Mouse (Mus musculus) C2C12 (cell line): ENCODE results near the gene Olfr320. TPM values are rescaled to one million over a fixed set of nuclear protein-coding genes. Genes with fewer than 3 reads are reported as not detected.

ENCODE experiments used
- H3K27me3 ChIP-seq: one replicate; pipeline ENCODE4 v1.6.1; 2011; ENCODE audit not compliant: control insufficient read depth, insufficient read depth, insufficient read length
- H3K36me3 ChIP-seq: one replicate; pipeline ENCODE4 v1.6.1; 2011; ENCODE audit not compliant: control insufficient read depth, insufficient read depth
- H3K4me3 ChIP-seq: one replicate; pipeline ENCODE4 v1.5.1; 2011; ENCODE audit warnings: mild to moderate bottlenecking, control low read depth; ENCODE audit not compliant: poor library complexity, insufficient read depth, severe bottlenecking
- H3K79me2 ChIP-seq: one replicate; pipeline ENCODE4 v1.6.1; 2011; ENCODE audit not compliant: control insufficient read depth, insufficient read depth
- H3K79me3 ChIP-seq: one replicate; pipeline ENCODE4 v1.6.1; 2011; ENCODE audit warnings: low read depth, control low read depth
- H3ac ChIP-seq: one replicate; pipeline ENCODE3; 2011; ENCODE audit warnings: low read depth; ENCODE audit not compliant: control insufficient read depth, insufficient read length
- CEBPB ChIP-seq: IDR thresholded peaks from one replicate; pipeline ENCODE4 v1.6.1; 2011; ENCODE audit warnings: low read depth, mild to moderate bottlenecking, control low read depth, moderate library complexity
- CTCF ChIP-seq: IDR thresholded peaks from one replicate; pipeline ENCODE4 v1.5.1; 2011; ENCODE audit not compliant: control insufficient read depth, insufficient read depth, insufficient read length
- FOSL1 ChIP-seq: IDR thresholded peaks from one replicate; pipeline ENCODE4 v1.8.0; 2011; ENCODE audit warnings: mild to moderate bottlenecking, low read length; ENCODE audit not compliant: poor library complexity, insufficient read depth, severe bottlenecking
- MAX ChIP-seq: IDR thresholded peaks from one replicate; pipeline ENCODE4 v1.6.1; 2011; ENCODE audit warnings: mild to moderate bottlenecking, control low read depth
- MYOD1 ChIP-seq: IDR thresholded peaks from one replicate; pipeline ENCODE4 v1.6.1; 2011; ENCODE audit warnings: low read depth; ENCODE audit not compliant: control insufficient read depth, insufficient read length
- MYOG ChIP-seq: IDR thresholded peaks from one replicate; pipeline ENCODE4 v1.6.1; 2011; ENCODE audit not compliant: control insufficient read depth, insufficient read length; ENCODE audit errors: extremely low read depth
- USF1 ChIP-seq: IDR thresholded peaks from one replicate; pipeline ENCODE4 v1.6.1; 2011; ENCODE audit warnings: low read depth, mild to moderate bottlenecking, control low read depth, moderate library complexity
- polyA plus RNA-seq: library from polyadenylated mRNA; unstranded; fragments of >200 nt; fragmentation: generic; extraction: Trizol; gene quantifications from one replicate; pipeline ENCODE4 v1.2.1, GENCODE M21; 2012; ENCODE audit warnings: missing spikeins

Olfr320 gene
- polyA plus RNA-seq, 1 experiment, result not detected

DNA sequence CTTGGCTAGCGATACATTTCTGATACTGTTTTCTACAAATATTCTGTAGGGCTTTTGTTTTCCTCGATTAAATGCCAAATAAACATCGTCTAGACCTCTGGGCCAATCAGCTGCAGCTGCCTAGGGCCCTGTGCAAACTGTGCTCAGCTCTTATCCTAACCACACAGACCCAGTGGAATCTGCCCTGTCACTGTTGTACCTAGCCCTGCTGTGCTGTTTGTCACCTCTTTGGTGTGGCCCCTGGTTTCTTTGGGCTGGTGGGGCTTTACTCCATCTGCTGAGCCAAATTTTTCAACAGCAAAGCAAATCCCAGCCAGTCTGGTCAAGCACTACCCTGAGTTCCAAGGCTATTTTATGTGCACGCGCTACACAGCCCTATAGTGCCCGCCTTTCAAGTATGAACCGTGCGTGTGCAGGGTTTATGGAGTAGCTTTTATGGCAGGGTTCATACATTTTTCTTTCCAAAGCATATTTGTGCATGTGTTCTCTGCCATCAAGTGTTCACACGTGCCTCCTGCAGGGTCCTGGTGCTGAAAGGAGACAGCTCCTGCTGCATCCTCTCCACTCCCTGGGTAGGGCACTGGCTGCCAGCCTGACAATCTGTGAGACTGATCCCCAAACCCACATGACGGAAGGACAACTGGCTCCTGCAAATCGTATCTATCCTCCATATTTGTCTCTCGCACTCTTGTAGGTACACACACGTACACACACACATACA is 39.1 kb upstream of the Olfr320 start:
- no peak overlapping the region for H3ac ChIP-seq
- H3K36me3 ChIP-seq, result no peaks in the 10 kb centered on the region
- H3K79me2 ChIP-seq, result no peaks in the 10 kb centered on the region
- no peaks in the 10 kb centered on the region for H3K79me3 ChIP-seq
- TF ChIP-seq MYOD1 (no peak), CTCF (no peak), FOSL1 (no peak), MYOG (no peak), USF1 (no peak), CEBPB (no peak), MAX (no peak)
- H3K4me3 ChIP-seq, result no peak overlapping the region
- peaks cover 20% of the 10 kb centered on the region for H3K27me3 ChIP-seq

DNA sequence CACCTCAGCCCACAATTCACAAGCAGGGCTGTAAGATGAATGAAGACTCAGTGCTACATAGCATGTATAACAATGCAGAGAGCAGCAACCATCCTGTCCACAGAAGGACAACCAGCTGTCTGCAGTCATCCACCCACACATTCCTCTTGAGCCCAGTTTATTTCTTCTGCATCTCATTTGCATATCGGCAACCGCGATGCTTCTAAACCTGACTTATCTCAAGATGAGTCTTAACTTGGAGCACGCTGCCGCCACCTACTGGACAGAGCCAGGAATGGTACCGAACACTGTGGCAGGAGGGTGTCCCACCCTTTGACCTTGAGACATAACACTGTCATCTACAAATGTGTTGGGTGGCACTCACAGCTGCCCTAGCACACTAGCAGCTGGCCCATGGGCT is 37.5 kb upstream of the Olfr320 start:
- TF ChIP-seq CEBPB (no peak), CTCF (peak; percentile 2)
- no peaks in the 10 kb centered on the region for H3K36me3 ChIP-seq
- no peak overlapping the region for H3ac ChIP-seq
- no peak overlapping the region for H3K4me3 ChIP-seq
- H3K79me3 ChIP-seq, result no peaks in the 10 kb centered on the region
- no peaks in the 10 kb centered on the region for H3K79me2 ChIP-seq
- H3K27me3 ChIP-seq, result peaks cover 20% of the 10 kb centered on the region

DNA sequence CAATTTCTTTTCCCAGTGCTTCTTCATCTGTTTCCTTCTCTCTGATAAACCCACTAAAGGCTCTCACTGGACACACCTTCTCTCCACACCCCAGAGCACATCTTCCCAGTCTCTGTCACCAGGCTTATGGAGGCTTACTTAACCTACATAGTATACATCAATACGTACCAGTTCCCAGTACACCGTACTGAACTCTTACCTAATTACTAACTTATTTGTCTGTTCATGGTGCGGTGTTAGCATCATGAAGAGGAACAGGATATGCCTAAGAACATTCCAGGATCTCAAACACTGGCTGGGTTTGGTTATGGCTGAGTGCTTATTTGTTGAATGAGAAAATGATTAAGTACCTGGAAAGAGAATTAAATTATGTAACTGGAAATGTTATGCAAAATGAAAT is 25.7 kb upstream of the Olfr320 start:
- no peaks in the 10 kb centered on the region for H3K36me3 ChIP-seq
- H3K79me3 ChIP-seq, result no peaks in the 10 kb centered on the region
- H3K27me3 ChIP-seq, result no peaks in the 10 kb centered on the region
- H3K79me2 ChIP-seq, result no peaks in the 10 kb centered on the region
- no peak overlapping the region for H3K4me3 ChIP-seq
- TF ChIP-seq MYOD1, result no peak
- TF ChIP-seq CEBPB, result no peak
- TF ChIP-seq FOSL1, result no peak
- no peak for TF ChIP-seq MAX
- no peak for TF ChIP-seq MYOG
- TF ChIP-seq CTCF, result no peak
- no peak for TF ChIP-seq USF1
- no peak overlapping the region for H3ac ChIP-seq

DNA sequence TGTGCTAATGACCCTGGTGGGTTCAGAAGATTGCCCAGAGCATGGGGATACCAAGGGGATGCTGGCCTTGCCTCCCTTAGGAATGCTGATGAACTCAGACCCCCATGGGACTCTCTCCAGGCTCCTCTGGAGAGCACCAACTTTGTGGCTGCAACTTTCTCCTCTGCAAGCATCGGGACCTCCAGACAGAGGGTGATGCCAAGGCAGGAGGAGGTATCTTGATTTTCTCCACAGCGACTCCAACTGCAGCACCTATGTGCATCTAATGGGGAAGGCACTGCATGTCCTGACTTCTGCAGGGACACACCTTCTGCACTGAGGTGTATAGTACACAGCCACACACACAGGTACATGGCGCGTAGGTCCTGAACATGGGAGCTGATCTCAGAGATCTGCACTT is 22.3 kb upstream of the Olfr320 start, which contains the start of gene Olfr322:
Gene Olfr322, plus strand, starts transcription at position 187 of the 400 bp plus-strand sequence.
- H3K79me2 ChIP-seq, result no peaks in the 10 kb centered on the region
- H3K27me3 ChIP-seq, result no peaks in the 10 kb centered on the region
- H3K36me3 ChIP-seq, result no peaks in the 10 kb centered on the region
- no peak within 1 kb of the TSS for H3ac ChIP-seq
- H3K79me3 ChIP-seq, result no peaks in the 10 kb centered on the region
- TF ChIP-seq MAX (no peak), MYOG (no peak), CTCF (no peak), USF1 (no peak)
- H3K4me3 ChIP-seq, result no peak within 1 kb of the TSS

DNA sequence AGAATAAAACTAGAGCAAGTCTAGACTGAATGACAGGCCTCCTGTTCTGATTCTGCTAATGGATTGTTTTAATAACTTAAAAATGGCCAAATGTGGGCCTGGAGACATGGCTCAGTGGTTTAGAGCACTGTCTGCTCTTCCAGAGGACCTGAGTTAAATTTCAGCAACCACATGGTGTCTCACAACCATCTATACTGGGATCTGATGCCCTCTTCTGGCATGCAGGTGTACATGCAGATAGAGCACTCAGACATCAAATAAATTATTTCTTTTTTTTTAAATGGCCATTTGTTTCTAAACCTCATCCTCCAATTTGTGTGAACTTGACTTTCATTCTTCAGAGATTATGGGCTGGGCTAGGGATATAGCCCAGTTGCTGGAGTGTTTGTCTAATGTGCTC is 11.6 kb upstream of the Olfr320 start:
- Histone ChIP-seq H3K27me3 (no peaks in the 10 kb centered on the region), H3ac (no peak overlapping the region), H3K36me3 (no peaks in the 10 kb centered on the region), H3K4me3 (no peak overlapping the region), H3K79me2 (no peaks in the 10 kb centered on the region), H3K79me3 (no peaks in the 10 kb centered on the region)
- TF ChIP-seq FOSL1, result no peak
- TF ChIP-seq CEBPB, result no peak
- no peak for TF ChIP-seq MYOD1
- TF ChIP-seq MYOG, result no peak
- TF ChIP-seq MAX, result no peak
- TF ChIP-seq USF1, result no peak
- TF ChIP-seq CTCF, result no peak

DNA sequence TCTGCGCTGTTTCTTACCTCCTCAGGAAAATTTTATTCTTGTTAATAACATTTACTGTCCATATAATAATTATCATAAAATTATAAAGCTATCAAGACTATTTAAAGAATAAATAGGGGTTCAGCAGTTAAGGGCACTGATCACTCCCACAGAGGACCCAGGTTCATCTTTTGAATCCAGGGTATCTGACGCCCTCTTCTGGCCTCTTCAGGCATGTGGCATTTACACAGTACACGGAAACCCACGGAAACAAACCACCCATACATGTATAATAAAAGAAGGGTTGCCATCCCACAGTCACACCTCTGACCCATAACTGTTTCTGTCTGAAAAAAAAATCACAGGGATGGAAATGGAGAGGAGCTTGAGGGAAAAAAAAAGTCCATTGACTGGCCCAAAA is 9.1 kb upstream of the Olfr320 start:
- TF ChIP-seq USF1 (no peak), MAX (no peak), CTCF (no peak), FOSL1 (no peak), MYOD1 (no peak), MYOG (no peak), CEBPB (no peak)
- H3K27me3 ChIP-seq, result no peaks in the 10 kb centered on the region
- no peak overlapping the region for H3K4me3 ChIP-seq
- no peaks in the 10 kb centered on the region for H3K36me3 ChIP-seq
- no peak overlapping the region for H3ac ChIP-seq
- no peaks in the 10 kb centered on the region for H3K79me3 ChIP-seq
- H3K79me2 ChIP-seq, result no peaks in the 10 kb centered on the region
